Mouse (Mus musculus) frontal cortex, adult (tissue): ENCODE data around the gene Ybx3.

Experiments
- ATAC-seq: cut with Nextera tagmentation; 2 replicates; pipeline ENCODE4 v1.9.2; 2017; ENCODE audit warnings: mild to moderate bottlenecking, moderate library complexity, mixed read lengths; ENCODE audit not compliant: low TSS enrichment

The Ybx3 gene

DNA sequence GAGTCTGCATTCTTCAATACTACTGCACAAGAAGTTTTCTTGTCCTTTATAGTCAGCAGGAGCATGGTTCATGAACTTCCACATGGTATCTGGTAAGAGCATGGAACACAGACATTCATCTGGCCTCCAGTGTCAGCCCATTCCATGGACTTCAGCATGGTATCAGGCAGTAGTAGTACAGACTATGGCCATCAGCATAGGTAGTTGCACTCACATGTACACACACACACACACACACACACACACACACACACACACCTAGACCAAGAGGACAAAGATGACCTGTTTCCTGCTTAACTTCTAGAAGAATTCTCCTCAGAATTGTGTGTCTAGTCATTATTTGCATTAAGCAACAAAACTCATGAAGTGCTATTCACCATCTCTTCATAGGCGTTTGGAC is 49.5 kb downstream of the Ybx3 start:
- ATAC-seq = no peak

DNA sequence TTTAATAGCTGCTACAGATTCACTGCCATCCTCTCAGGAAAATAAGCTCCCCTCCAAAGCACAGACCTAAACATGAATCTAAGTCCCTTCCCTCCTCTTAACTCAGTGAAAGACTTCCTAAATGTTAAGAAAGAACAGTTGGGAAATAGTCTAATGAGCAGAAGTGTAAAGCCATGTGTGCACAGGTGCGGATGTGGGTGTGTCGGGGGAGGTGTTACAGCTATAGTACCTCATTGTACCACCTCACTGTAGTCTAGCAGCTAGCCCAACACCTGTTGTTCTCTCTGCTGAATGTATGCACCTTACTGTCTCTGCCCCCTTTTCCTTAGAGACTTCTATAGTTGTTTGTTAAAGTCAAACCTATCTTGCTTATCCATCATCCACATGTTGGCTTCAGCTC is 61.2 kb downstream of the Ybx3 start:
- no peak for ATAC-seq

- no peak for ATAC-seq
These were observed 66.2 kb downstream of the Ybx3 start for GRCm38 (mm10) chr6:131321854-131322639.

GRCm38 (mm10) chr6:131316155-131317101 is 71.8 kb downstream of the Ybx3 start:
- ATAC-seq = no peak
